Mouse (Mus musculus): ENCODE results near the gene Plekha1. TPM values are rescaled to one million over a fixed set of nuclear protein-coding genes. Genes with fewer than 3 reads are reported as not detected.

Gene Plekha1
- polyA plus RNA-seq, 1 experiment from 2014 or later = 21.3 TPM

GRCm38 (mm10) chr7:130961429-130961828 lies 95.9 kb downstream of the Plekha1 start:
- H3K36me3 ChIP-seq (ENCODE audit: control insufficient read depth, insufficient read depth, low read length) = no peaks in the 10 kb centered on the region
- no peaks in the 10 kb centered on the region for H3K9me3 ChIP-seq (ENCODE audit: control insufficient read depth, low read length)
- 69% methylated on average over 6 of the region's 6 CpGs for WGBS
- no peak overlapping the region for H3K4me3 ChIP-seq (ENCODE audit: low read depth, low read length)
- peaks cover 12% of the 10 kb centered on the region; the same call in 1 of the 2 replicates for H3K4me1 ChIP-seq (ENCODE audit: control insufficient read depth, insufficient read depth, low read length)
- no peak for ATAC-seq (ENCODE audit: insufficient number of reproducible peaks, low FRiP score, low TSS enrichment, low read depth)
- H3K9ac ChIP-seq (ENCODE audit: low read length) = no peak overlapping the region
- DNase-seq (ENCODE audit: low spot score) = no peak
- no peak overlapping the region for H3K27ac ChIP-seq (replicated peaks; ENCODE audit: low read depth, low read length)
- no peak overlapping the region for H3K4me2 ChIP-seq (ENCODE audit: low read depth, severe bottlenecking)
- no peaks in the 10 kb centered on the region for H3K27me3 ChIP-seq (ENCODE audit: control insufficient read depth, insufficient read depth, low read length)

Small RNA genes within 50 kb of the gene (microRNA-seq; reads per million reads assigned to microRNA genes)
- not detected for gene Mir7061

Other genes starting within 250 kb of the Plekha1 start
- gene Btbd16, start 91.7 kb upstream of the Plekha1 start, polyA plus RNA-seq (2014; fragmentation: Nextera tagmentation; extraction: Ambion mirVana) = 0.16 TPM in 1 of 2 replicates, not detected in the other
- gene Htra1, start 70.4 kb downstream of the Plekha1 start, polyA plus RNA-seq (2014; fragmentation: Nextera tagmentation; extraction: Ambion mirVana) = 6.5 and 8.3 TPM in 2 replicates
- gene Dmbt1, start 166.3 kb downstream of the Plekha1 start, polyA plus RNA-seq (2014; fragmentation: Nextera tagmentation; extraction: Ambion mirVana) = not detected in 2 replicates